Mouse (Mus musculus) CH12.LX (cell line): ENCODE data around the gene Tinf2. TPM values are rescaled to one million over a fixed set of nuclear protein-coding genes. Genes with fewer than 3 reads are reported as not detected.

Source experiments
- DNase-seq: peaks from one replicate; pipeline ENCODE4 v3.0.0-alpha.2; 2013; ENCODE audit errors: extremely low read depth
- H3K27ac ChIP-seq: 2 replicates; pipeline ENCODE4 v1.5.1; 2012; ENCODE audit warnings: low read depth, mild to moderate bottlenecking, control low read depth, moderate library complexity; ENCODE audit not compliant: insufficient read depth
- H3K27me3 ChIP-seq: replicated peaks from 2 replicates; pipeline ENCODE3; 2012; ENCODE audit warnings: inconsistent platforms
- H3K36me3 ChIP-seq, 2 experiments: replicated peaks in 1 of 2; 2 replicates each; pipeline versions ENCODE3 to v1.6.1; 2012; ENCODE audit warnings: inconsistent platforms in 1 of 2, low read length in 1 of 2, mild to moderate bottlenecking in 1 of 2, mixed read lengths in 1 of 2, moderate library complexity in 1 of 2; ENCODE audit not compliant: control insufficient read depth in 1 of 2, insufficient read depth in 1 of 2
- H3K4me1 ChIP-seq, 2 experiments: 2 replicates each; pipeline ENCODE4 v1.6.1; 2012; ENCODE audit warnings: inconsistent platforms in 1 of 2, moderate library complexity in 1 of 2; ENCODE audit not compliant: insufficient read depth in 2 of 2, control insufficient read depth in 1 of 2
- H3K4me2 ChIP-seq: 2 replicates; pipeline ENCODE4 v1.6.1; 2012; ENCODE audit warnings: low read depth, mild to moderate bottlenecking, control low read depth; ENCODE audit not compliant: poor library complexity, insufficient read depth, severe bottlenecking
- H3K4me3 ChIP-seq, 3 experiments: fragments of 150-350 bp in 1 of 3; sonication (generic) in 1 of 3; replicated peaks in 1 of 3; 2 replicates each; pipeline versions ENCODE3 to v1.5.1; 2011 to 2012; ENCODE audit warnings: low read depth in 2 of 3, low read length in 2 of 3, mild to moderate bottlenecking in 2 of 3, moderate library complexity in 2 of 3, control low read depth in 1 of 3, improper control_type of control experiment in 1 of 3, inconsistent platforms in 1 of 3, mixed read lengths in 1 of 3; ENCODE audit not compliant: poor library complexity in 1 of 3
- H3K79me2 ChIP-seq: replicated peaks from 2 replicates; pipeline ENCODE4 v1.6.1; 2012; ENCODE audit warnings: mild to moderate bottlenecking, moderate library complexity; ENCODE audit not compliant: control insufficient read depth, poor library complexity, insufficient read depth, severe bottlenecking; ENCODE audit errors: extremely low read depth
- H3K9ac ChIP-seq: 2 replicates; pipeline ENCODE4 v1.6.1; 2012; ENCODE audit warnings: low read depth, mild to moderate bottlenecking, control low read depth, moderate library complexity; ENCODE audit not compliant: insufficient read depth
- H3K9me3 ChIP-seq: replicated peaks from 2 replicates; pipeline ENCODE3; 2012; ENCODE audit warnings: low read length, inconsistent platforms, mixed read lengths
- CHD1 ChIP-seq: IDR thresholded peaks from 2 replicates; pipeline ENCODE4 v1.6.1; 2012; ENCODE audit warnings: low read depth, low read length, improper control_type of control experiment, inconsistent platforms
- GABPA ChIP-seq: IDR thresholded peaks from 2 replicates; pipeline ENCODE4 v1.6.1; 2012; ENCODE audit warnings: low read depth, low read length, improper control_type of control experiment, inconsistent platforms; ENCODE audit not compliant: insufficient replicate concordance
- HCFC1 ChIP-seq: IDR thresholded peaks from 2 replicates; pipeline ENCODE4 v1.6.1; 2012; ENCODE audit warnings: low read depth, mild to moderate bottlenecking, inconsistent platforms, low read length, improper control_type of control experiment
- IRF4 ChIP-seq: IDR thresholded peaks from 2 replicates; pipeline ENCODE4 v1.6.1; 2014; ENCODE audit warnings: low read depth, mild to moderate bottlenecking, inconsistent platforms, low read length, improper control_type of control experiment
- JUND ChIP-seq: conservative IDR thresholded peaks from 2 replicates; pipeline ENCODE4 v1.6.1; 2011; ENCODE audit warnings: low read depth, low read length, improper control_type of control experiment
- MAZ ChIP-seq: IDR thresholded peaks from 2 replicates; pipeline ENCODE4 v1.6.1; 2012; ENCODE audit warnings: low read depth, mild to moderate bottlenecking, inconsistent platforms, low read length, improper control_type of control experiment, moderate library complexity
- MEF2A ChIP-seq: IDR thresholded peaks from 2 replicates; pipeline ENCODE4 v1.6.1; 2014; ENCODE audit warnings: low read depth, mild to moderate bottlenecking, inconsistent platforms, low read length, improper control_type of control experiment, borderline replicate concordance
- MYC ChIP-seq: IDR thresholded peaks from 2 replicates; pipeline ENCODE4 v1.6.1; 2011; ENCODE audit warnings: low read depth, mild to moderate bottlenecking, improper control_type of control experiment, low read length
- PAX5 ChIP-seq: IDR thresholded peaks from 2 replicates; pipeline ENCODE4 v1.6.1; 2012; ENCODE audit warnings: low read length, inconsistent platforms, mixed read lengths
- RAD21 ChIP-seq: IDR thresholded peaks from 2 replicates; pipeline ENCODE4 v1.6.1; 2011; ENCODE audit warnings: low read depth, mild to moderate bottlenecking, low read length, improper control_type of control experiment, moderate library complexity
- TBP ChIP-seq: conservative IDR thresholded peaks from 2 replicates; pipeline ENCODE4 v1.6.1; 2011; ENCODE audit warnings: low read depth, low read length, improper control_type of control experiment
- USF1 ChIP-seq: IDR thresholded peaks from 2 replicates; pipeline ENCODE4 v1.6.1; 2014; ENCODE audit warnings: low read depth, mild to moderate bottlenecking, inconsistent platforms, low read length, improper control_type of control experiment
- USF2 ChIP-seq: conservative IDR thresholded peaks from 2 replicates; pipeline ENCODE4 v1.6.1; 2011; ENCODE audit warnings: low read depth, low read length, improper control_type of control experiment
- ZC3H11A ChIP-seq: IDR thresholded peaks from 2 replicates; pipeline ENCODE4 v1.6.1; 2012; ENCODE audit warnings: low read depth, mild to moderate bottlenecking, inconsistent platforms, low read length, improper control_type of control experiment
- dilution Hi-C: fragments of 300-500 bp; cut with MboI; formaldehyde crosslinking; loops from 2 replicates; pipeline ENCODE4 v1.14.3; 2020; ENCODE audit warnings: low sequenced_read_pairs; ENCODE audit not compliant: extremely low pct_unique_long_range_greater_than_20kb, extremely low pct_ligation_motif_present
- in situ Hi-C: fragments of 300-500 bp; cut with MboI; formaldehyde crosslinking; loops from 3 replicates; pipeline ENCODE4 v1.14.3; 2019; ENCODE audit warnings: low sequenced_read_pairs, low pct_ligation_motif_present, low pct_unique_long_range_greater_than_20kb, mixed read lengths
- polyA plus RNA-seq: library from polyadenylated mRNA; unstranded; fragments of >175 nt; gene quantifications from 2 replicates; pipeline ENCODE4 v1.2.1, GENCODE M21; 2012; ENCODE audit warnings: low read depth; ENCODE audit not compliant: insufficient read length
- total RNA-seq, 2 experiments: library from RNA; depleted of rRNA; stranded (reverse); fragments of 300-350 nt in 1 of 2; fragments of >200 nt in 1 of 2; gene quantifications; 2 replicates each; pipeline ENCODE4 v1.2.3; 2012 to 2014

Tinf2 gene
- total and polyA plus RNA-seq, 3 experiments, result 23.3 to 31.1 (median 29.1) TPM

DNA sequence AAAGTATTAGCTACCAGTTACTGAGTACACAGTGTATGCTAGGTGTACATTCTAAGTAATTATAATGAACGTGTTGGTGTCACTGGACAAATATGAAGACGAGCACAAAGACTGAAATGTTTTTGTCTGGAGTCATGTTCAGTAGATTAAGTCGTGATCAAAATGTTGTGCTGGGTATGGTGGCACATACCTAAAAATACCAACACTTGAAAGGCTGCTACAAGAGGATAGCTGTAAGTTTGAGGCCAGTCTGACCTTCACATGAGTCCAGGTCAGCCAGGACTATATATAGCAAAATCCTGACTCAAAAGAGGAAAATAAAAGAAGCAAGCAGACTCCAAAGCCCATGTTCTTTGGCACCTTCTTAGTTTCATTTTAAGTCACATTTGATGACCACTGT is 24.7 kb downstream of the Tinf2 start:
- Histone ChIP-seq H3K79me2 (no peaks in the 10 kb centered on the region; the same call in none of the 2 replicates), H3K9me3 (no peaks in the 10 kb centered on the region), H3K9ac (no peak overlapping the region), H3K4me3 (no peak overlapping the region), H3K4me1 (peaks cover 0 to 16% of the 10 kb centered on the region in 2 experiments; a peak in 2 of 4 replicates), H3K4me2 (no peak overlapping the region), H3K36me3 (peaks cover 7 to 32% of the 10 kb centered on the region in 2 experiments), H3K27ac (no peak overlapping the region), H3K27me3 (no peaks in the 10 kb centered on the region)
- no peak for DNase-seq
- dilution Hi-C loops, result no loop called here
- TF ChIP-seq MEF2A, result peak; percentile 51; the same call in 1 of the 2 replicates
- no peak for TF ChIP-seq MYC
- TF ChIP-seq IRF4, result peak; percentile 24; the same call in 1 of the 2 replicates
- TF ChIP-seq RAD21, result no peak
- in situ Hi-C loops, result no loop called here

DNA sequence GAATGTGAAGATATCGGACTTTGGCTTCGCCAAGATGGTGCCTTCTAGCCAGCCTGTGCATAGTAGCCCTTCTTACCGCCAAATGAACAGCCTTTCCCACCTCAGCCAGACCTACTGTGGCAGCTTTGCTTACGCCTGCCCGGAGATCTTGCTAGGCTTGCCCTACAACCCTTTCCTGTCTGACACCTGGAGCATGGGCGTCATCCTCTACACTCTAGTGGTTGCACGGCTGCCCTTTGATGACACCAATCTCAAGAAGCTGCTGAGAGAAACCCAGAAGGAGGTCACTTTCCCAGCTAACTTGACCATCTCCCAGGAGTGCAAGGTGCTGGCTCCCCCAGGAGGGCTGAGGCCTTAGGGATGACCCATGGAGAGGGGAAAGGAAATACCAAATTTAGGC is 30.1 kb downstream of the Tinf2 start:
- Histone ChIP-seq H3K79me2 (no peaks in the 10 kb centered on the region), H3K27ac (no peak overlapping the region), H3K27me3 (no peaks in the 10 kb centered on the region), H3K4me2 (no peak overlapping the region), H3K4me3 (no peak overlapping the region), H3K9ac (no peak overlapping the region), H3K4me1 (no peaks in the 10 kb centered on the region), H3K36me3 (peaks cover 0 to 13% of the 10 kb centered on the region in 2 experiments), H3K9me3 (no peaks in the 10 kb centered on the region)
- dilution Hi-C loops (no loop called here), in situ Hi-C loops (no loop called here)
- DNase-seq, result no peak
- TF ChIP-seq TBP (no peak), CHD1 (no peak), USF2 (no peak), GABPA (no peak), ZC3H11A (no peak), HCFC1 (no peak), MAZ (no peak), PAX5 (no peak), JUND (no peak), MEF2A (no peak), USF1 (no peak)
